Mouse (Mus musculus) midbrain, postnatal 0 days (tissue): Measurements from ENCODE around the gene Ctbs. TPM values are rescaled to one million over a fixed set of nuclear protein-coding genes. Genes with fewer than 3 reads are reported as not detected.

Experiments
- ATAC-seq: fragments of 200-750 bp; cut with Nextera tagmentation; 2 replicates; pipeline ENCODE4 v1.8.0; 2017; ENCODE audit warnings: moderate number of reproducible peaks, mild to moderate bottlenecking, moderate TSS enrichment, moderate library complexity; ENCODE audit not compliant: low FRiP score
- DNase-seq: peaks from one replicate; pipeline ENCODE4 v3.0.0-alpha.2; 2015; ENCODE audit warnings: low spot score
- H3K27ac ChIP-seq: fragments of 300-500 bp; sonication (generic); 2 replicates; pipeline ENCODE4 v1.5.1; 2014; ENCODE audit warnings: low read depth, mild to moderate bottlenecking, low read length, mixed read lengths
- H3K27me3 ChIP-seq: fragments of 300-500 bp; sonication (generic); 2 replicates; pipeline ENCODE4 v1.6.1; 2014; ENCODE audit warnings: low read length, control low read depth, mixed read lengths; ENCODE audit not compliant: insufficient read depth
- H3K36me3 ChIP-seq: fragments of 300-500 bp; sonication (generic); 2 replicates; pipeline ENCODE4 v1.6.1; 2014; ENCODE audit warnings: low read length, control low read depth, mixed read lengths; ENCODE audit not compliant: insufficient read depth
- H3K4me1 ChIP-seq: fragments of 300-500 bp; sonication (generic); 2 replicates; pipeline ENCODE4 v1.6.1; 2014; ENCODE audit warnings: mild to moderate bottlenecking, control low read depth, antibody characterized with exemption, low read length, mixed read lengths; ENCODE audit not compliant: insufficient read depth
- H3K4me2 ChIP-seq: fragments of 300-500 bp; sonication (generic); 2 replicates; pipeline ENCODE4 v1.6.1; 2014; ENCODE audit warnings: low read depth, mild to moderate bottlenecking, low read length, mixed read lengths; ENCODE audit not compliant: poor library complexity, severe bottlenecking
- H3K4me3 ChIP-seq: fragments of 300-500 bp; sonication (generic); 2 replicates; pipeline ENCODE4 v1.5.1; 2014; ENCODE audit warnings: low read depth, mild to moderate bottlenecking, low read length, moderate library complexity
- H3K9ac ChIP-seq: fragments of 300-500 bp; sonication (generic); replicated peaks from 2 replicates; pipeline ENCODE4 v1.6.1; 2014; ENCODE audit warnings: mild to moderate bottlenecking, low read length, moderate library complexity, mixed read lengths; ENCODE audit not compliant: poor library complexity, severe bottlenecking
- H3K9me3 ChIP-seq: fragments of 300-500 bp; sonication (generic); 2 replicates; pipeline ENCODE4 v1.6.1; 2016; ENCODE audit warnings: low read length, control low read depth
- CTCF ChIP-seq: IDR thresholded peaks from 2 replicates; pipeline ENCODE4 v1.5.1; 2016; ENCODE audit warnings: antibody characterized with exemption, mild to moderate bottlenecking
- WGBS: fragments of 180-500 bp; shearing (Covaris S2); extraction: QIAGEN DNeasy Blood & Tissue Kit; methylation state at CpG from one replicate; pipeline ENCODE4 v1.1.7; 2014; 5-methylcytosine and 5-hydroxymethylcytosine counted together
- polyA plus RNA-seq: library from polyadenylated mRNA; unstranded; fragments of >200 nt; fragmentation: Nextera tagmentation; extraction: Ambion mirVana; gene quantifications from 2 replicates; pipeline ENCODE4 v1.2.1, GENCODE M21; 2015
- total RNA-seq: library from RNA; depleted of rRNA; stranded (reverse); fragments of >200 nt; gene quantifications from 2 replicates; pipeline ENCODE4 v1.2.3, GENCODE M21; 2014

The Ctbs gene
- total and polyA plus RNA-seq, 2 experiments from 2014 or later = 4.7 to 6.3 TPM

- no peaks in the 10 kb centered on the region for H3K9me3 ChIP-seq
- no peak for DNase-seq
- 86% methylated on average over 7 of the region's 7 CpGs for WGBS
- no peak for TF ChIP-seq CTCF
- no peaks in the 10 kb centered on the region for H3K4me1 ChIP-seq
- no peak overlapping the region for H3K4me2 ChIP-seq
- H3K27me3 ChIP-seq = no peaks in the 10 kb centered on the region
- peaks cover 13% of the 10 kb centered on the region for H3K36me3 ChIP-seq
- no peak overlapping the region for H3K27ac ChIP-seq
- ATAC-seq = no peak
- H3K4me3 ChIP-seq = no peak overlapping the region
- no peak overlapping the region for H3K9ac ChIP-seq
Measured at GRCm38 (mm10) chr3:146443380-146443779, 6.2 kb upstream of the Ctbs start.

GRCm38 (mm10) chr3:146444880-146445279 is 4.7 kb upstream of the Ctbs start:
- Histone ChIP-seq H3K9me3 (no peaks in the 10 kb centered on the region), H3K9ac (no peak overlapping the region), H3K4me1 (no peaks in the 10 kb centered on the region), H3K4me2 (no peak overlapping the region), H3K4me3 (no peak overlapping the region), H3K27me3 (no peaks in the 10 kb centered on the region), H3K36me3 (peaks cover 7% of the 10 kb centered on the region), H3K27ac (no peak overlapping the region)
- ATAC-seq (no peak), DNase-seq (no peak)
- no peak for TF ChIP-seq CTCF
- 95% methylated on average over 7 of the region's 7 CpGs for WGBS

GRCm38 (mm10) chr3:146447156-146447555 is 2.4 kb upstream of the Ctbs start:
- ATAC-seq (no peak), DNase-seq (no peak)
- WGBS = 94% methylated on average over 5 of the region's 5 CpGs
- H3K4me3 ChIP-seq = no peak overlapping the region
- no peak overlapping the region for H3K4me2 ChIP-seq
- H3K9ac ChIP-seq = no peak overlapping the region
- no peak for TF ChIP-seq CTCF
- no peak overlapping the region for H3K27ac ChIP-seq
- no peaks in the 10 kb centered on the region for H3K9me3 ChIP-seq
- no peaks in the 10 kb centered on the region; the same call in 1 of the 2 replicates for H3K36me3 ChIP-seq
- H3K27me3 ChIP-seq = no peaks in the 10 kb centered on the region
- H3K4me1 ChIP-seq = peaks cover 2% of the 10 kb centered on the region; the same call in 1 of the 2 replicates

DNA sequence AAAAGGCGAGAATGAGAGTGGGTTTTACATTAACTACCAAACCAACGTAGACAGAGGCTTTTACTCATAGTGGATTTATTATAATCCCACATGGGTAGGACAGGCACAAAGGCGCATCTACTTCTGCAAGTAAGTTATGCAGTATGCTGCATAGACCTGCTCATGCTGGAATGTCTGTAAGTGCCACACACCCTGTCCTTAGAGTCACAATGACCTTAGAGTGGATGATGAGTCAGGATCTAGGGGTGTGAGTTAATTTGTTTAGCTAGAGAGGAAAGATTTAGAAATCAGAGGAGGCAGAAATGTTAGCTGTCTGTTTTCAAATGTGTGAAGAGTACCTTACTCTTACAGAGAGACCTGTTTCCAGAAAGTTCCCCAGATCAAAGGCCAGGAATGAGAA is 2.0 kb upstream of the Ctbs start:
- H3K4me3 ChIP-seq = no peak overlapping the region
- no peaks in the 10 kb centered on the region for H3K9me3 ChIP-seq
- 89% methylated on average over 3 of the region's 3 CpGs for WGBS
- TF ChIP-seq CTCF = no peak
- no peak overlapping the region for H3K27ac ChIP-seq
- DNase-seq = no peak
- H3K4me1 ChIP-seq = peaks cover 2% of the 10 kb centered on the region; the same call in 1 of the 2 replicates
- H3K4me2 ChIP-seq = no peak overlapping the region
- ATAC-seq = no peak
- no peaks in the 10 kb centered on the region for H3K27me3 ChIP-seq
- H3K36me3 ChIP-seq = no peaks in the 10 kb centered on the region; the same call in 1 of the 2 replicates
- no peak overlapping the region for H3K9ac ChIP-seq

DNA sequence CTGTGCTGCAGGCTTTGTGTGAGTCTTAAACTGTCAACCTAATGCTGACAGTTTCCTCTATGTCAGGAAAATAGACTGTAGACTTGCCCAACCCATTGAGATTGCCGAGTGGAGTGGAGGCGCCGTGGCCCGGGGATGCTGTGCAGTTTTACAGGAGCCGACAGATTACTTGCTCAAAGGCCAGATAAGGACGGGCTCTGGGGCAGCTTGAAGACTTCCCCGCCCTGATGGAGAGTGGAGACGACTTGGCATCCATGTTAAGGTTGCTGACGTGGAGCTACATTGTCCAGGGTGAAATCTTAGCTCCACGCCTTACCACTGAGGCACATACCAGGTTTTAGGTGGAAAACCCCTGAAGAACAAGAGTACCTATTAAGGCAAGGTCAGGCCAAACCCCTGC is 1.2 kb upstream of the Ctbs start:
- Histone ChIP-seq H3K27me3 (no peaks in the 10 kb centered on the region), H3K9me3 (no peaks in the 10 kb centered on the region), H3K36me3 (no peaks in the 10 kb centered on the region; the same call in 1 of the 2 replicates), H3K4me1 (peaks cover 2% of the 10 kb centered on the region; the same call in 1 of the 2 replicates), H3K9ac (no peak overlapping the region), H3K4me2 (no peak overlapping the region), H3K4me3 (no peak overlapping the region), H3K27ac (no peak overlapping the region)
- DNase-seq (no peak), ATAC-seq (no peak)
- TF ChIP-seq CTCF = no peak
- WGBS = 92% methylated on average over 10 of the region's 10 CpGs

DNA sequence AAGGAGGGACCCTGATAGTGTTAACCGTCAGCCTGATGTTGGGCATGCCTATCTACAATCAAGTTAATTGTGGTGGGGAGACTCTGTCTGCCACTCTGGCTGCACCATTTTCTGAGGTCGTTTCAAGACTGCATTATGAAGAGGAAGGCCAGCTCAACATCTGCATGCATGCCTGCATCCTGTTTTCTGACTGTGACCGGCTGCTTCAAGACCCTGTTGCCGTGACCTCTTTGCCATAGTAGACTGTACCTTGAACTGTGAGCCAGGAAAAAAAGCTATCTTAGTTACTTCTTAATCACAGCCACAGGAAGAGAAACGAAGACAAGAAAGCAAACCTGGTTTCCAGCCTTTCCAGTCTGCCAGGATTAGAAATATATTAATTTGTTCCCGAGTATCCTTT is 626 bp upstream of the Ctbs start:
- no peak overlapping the region for H3K4me3 ChIP-seq
- H3K4me2 ChIP-seq = no peak overlapping the region
- H3K27ac ChIP-seq = no peak overlapping the region
- no peak for TF ChIP-seq CTCF
- no peaks in the 10 kb centered on the region for H3K9me3 ChIP-seq
- 82% methylated on average over 6 of the region's 6 CpGs for WGBS
- H3K36me3 ChIP-seq = no peaks in the 10 kb centered on the region; the same call in 1 of the 2 replicates
- DNase-seq (no peak), ATAC-seq (no peak)
- H3K4me1 ChIP-seq = peaks cover 2% of the 10 kb centered on the region; the same call in 1 of the 2 replicates
- H3K27me3 ChIP-seq = no peaks in the 10 kb centered on the region
- no peak overlapping the region for H3K9ac ChIP-seq
